Mouse (Mus musculus) heart, embryonic 10.5 days (tissue): ENCODE measurements around the gene Sh3d21. TPM values are rescaled to one million over a fixed set of nuclear protein-coding genes. Genes with fewer than 3 reads are reported as not detected.

Experiments
- DNase-seq: peaks from one replicate; pipeline ENCODE4 v3.0.0-alpha.2; 2017; ENCODE audit warnings: low spot score
- H3K27ac ChIP-seq: fragments of 300-500 bp; sonication (generic); 2 replicates; pipeline ENCODE4 v1.5.1; 2016; ENCODE audit warnings: mild to moderate bottlenecking
- H3K27me3 ChIP-seq: fragments of 300-500 bp; sonication (generic); 2 replicates; pipeline ENCODE4 v1.6.1; 2016; ENCODE audit warnings: mild to moderate bottlenecking; ENCODE audit not compliant: poor library complexity, insufficient read depth, severe bottlenecking
- H3K36me3 ChIP-seq: fragments of 300-500 bp; sonication (generic); 2 replicates; pipeline ENCODE4 v1.6.1; 2016; ENCODE audit warnings: mild to moderate bottlenecking, moderate library complexity
- H3K4me1 ChIP-seq: fragments of 300-500 bp; sonication (generic); 2 replicates; pipeline ENCODE4 v1.6.1; 2016; ENCODE audit warnings: mild to moderate bottlenecking
- H3K4me3 ChIP-seq: fragments of 300-500 bp; sonication (generic); 2 replicates; pipeline ENCODE4 v1.5.1; 2016; ENCODE audit warnings: mild to moderate bottlenecking, moderate library complexity
- H3K9me3 ChIP-seq: fragments of 300-500 bp; sonication (generic); 2 replicates; pipeline ENCODE4 v1.6.1; 2016; ENCODE audit warnings: mild to moderate bottlenecking, moderate library complexity
- WGBS: fragments of 180-500 bp; shearing (Covaris S2); methylation state at CpG from one replicate; pipeline ENCODE4 v1.1.7; 2016; 5-methylcytosine and 5-hydroxymethylcytosine counted together
- polyA plus RNA-seq: library from polyadenylated mRNA; unstranded; fragments of >200 nt; fragmentation: Nextera tagmentation; extraction: Ambion mirVana; gene quantifications from 2 replicates; pipeline ENCODE4 v1.2.1, GENCODE M21; 2016

Sh3d21 gene
- polyA plus RNA-seq, 1 experiment from 2014 or later, result 3.1 TPM

GRCm38 (mm10) chr4:126131290-126132121 is 31.8 kb downstream of the Sh3d21 start:
- Histone ChIP-seq H3K36me3 (peaks cover 79% of the 10 kb centered on the region), H3K9me3 (no peaks in the 10 kb centered on the region), H3K27me3 (no peaks in the 10 kb centered on the region), H3K4me3 (no peak overlapping the region), H3K4me1 (peaks cover 38% of the 10 kb centered on the region), H3K27ac (peak overlapping the region; percentile 63)
- 65% methylated on average over 10 of the region's 10 CpGs for WGBS
- DNase-seq, result no peak

GRCm38 (mm10) chr4:126130502-126130901 is 32.8 kb downstream of the Sh3d21 start:
- WGBS, result 58% methylated on average over 11 of the region's 11 CpGs

GRCm38 (mm10) chr4:126123309-126124040 is 39.8 kb downstream of the Sh3d21 start:
- WGBS, result 86% methylated on average over 10 of the region's 10 CpGs
- Histone ChIP-seq H3K9me3 (no peaks in the 10 kb centered on the region), H3K27me3 (no peaks in the 10 kb centered on the region), H3K4me3 (no peak overlapping the region), H3K36me3 (peaks cover 63% of the 10 kb centered on the region), H3K27ac (no peak overlapping the region), H3K4me1 (no peaks in the 10 kb centered on the region)
- no peak for DNase-seq

More at GRCm38 (mm10) chr4:126130502-126130901, 32.8 kb downstream of the Sh3d21 start:
- H3K4me3 ChIP-seq, result no peak overlapping the region
- H3K27ac ChIP-seq, result peak overlapping the region; percentile 56
- H3K27me3 ChIP-seq, result no peaks in the 10 kb centered on the region
- H3K36me3 ChIP-seq, result peaks cover 79% of the 10 kb centered on the region
- DNase-seq, result no peak
- no peaks in the 10 kb centered on the region for H3K9me3 ChIP-seq
- H3K4me1 ChIP-seq, result peaks cover 38% of the 10 kb centered on the region

GRCm38 (mm10) chr4:126120506-126120905 is 42.8 kb downstream of the Sh3d21 start:
- Histone ChIP-seq H3K27ac (no peak overlapping the region), H3K4me1 (peaks cover 7% of the 10 kb centered on the region; the same call in 1 of the 2 replicates), H3K9me3 (no peaks in the 10 kb centered on the region), H3K36me3 (peaks cover 39% of the 10 kb centered on the region), H3K4me3 (no peak overlapping the region), H3K27me3 (no peaks in the 10 kb centered on the region)
- no peak for DNase-seq
- 96% methylated on average over 2 of the region's 2 CpGs for WGBS

GRCm38 (mm10) chr4:126120052-126120451 is 43.2 kb downstream of the Sh3d21 start:
- Histone ChIP-seq H3K27me3 (no peaks in the 10 kb centered on the region), H3K9me3 (no peaks in the 10 kb centered on the region), H3K36me3 (peaks cover 34% of the 10 kb centered on the region), H3K27ac (no peak overlapping the region), H3K4me1 (peaks cover 9% of the 10 kb centered on the region; the same call in 1 of the 2 replicates), H3K4me3 (no peak overlapping the region)
- whole genome bisulfite sequencing, result 91% methylated on average over 5 of the region's 5 CpGs
- DNase-seq, result no peak

GRCm38 (mm10) chr4:126119051-126119450 is 44.2 kb downstream of the Sh3d21 start:
- no peaks in the 10 kb centered on the region for H3K27me3 ChIP-seq
- H3K4me1 ChIP-seq, result peaks cover 11% of the 10 kb centered on the region; the same call in 1 of the 2 replicates
- H3K27ac ChIP-seq, result no peak overlapping the region
- WGBS, result 86% methylated on average over 1 of the region's 1 CpGs
- DNase-seq, result no peak
- H3K9me3 ChIP-seq, result no peaks in the 10 kb centered on the region
- no peak overlapping the region for H3K4me3 ChIP-seq
- peaks cover 25% of the 10 kb centered on the region for H3K36me3 ChIP-seq

- DNase-seq, result no peak
- Histone ChIP-seq H3K9me3 (no peaks in the 10 kb centered on the region), H3K27me3 (no peaks in the 10 kb centered on the region), H3K4me1 (peaks cover 15% of the 10 kb centered on the region), H3K36me3 (peaks cover 21% of the 10 kb centered on the region), H3K4me3 (no peak overlapping the region), H3K27ac (no peak overlapping the region)
- WGBS, result 91% methylated on average over 4 of the region's 4 CpGs
These were observed 44.6 kb downstream of the Sh3d21 start for GRCm38 (mm10) chr4:126118651-126119050.

- Histone ChIP-seq H3K27me3 (no peaks in the 10 kb centered on the region), H3K36me3 (peaks cover 20% of the 10 kb centered on the region), H3K4me1 (peaks cover 25% of the 10 kb centered on the region), H3K4me3 (no peak overlapping the region), H3K9me3 (no peaks in the 10 kb centered on the region), H3K27ac (no peak overlapping the region)
- WGBS, result 83% methylated on average over 8 of the region's 8 CpGs
- no peak for DNase-seq
These were observed 46.2 kb downstream of the Sh3d21 start for GRCm38 (mm10) chr4:126117116-126117515.

- Histone ChIP-seq H3K27ac (no peak overlapping the region), H3K4me1 (peaks cover 36% of the 10 kb centered on the region), H3K36me3 (peaks cover 11% of the 10 kb centered on the region), H3K9me3 (no peaks in the 10 kb centered on the region), H3K4me3 (no peak overlapping the region), H3K27me3 (no peaks in the 10 kb centered on the region)
- WGBS, result 73% methylated on average over 6 of the region's 6 CpGs
- DNase-seq, result no peak
These were observed 47.3 kb downstream of the Sh3d21 start for GRCm38 (mm10) chr4:126115871-126116521.

- no peak for DNase-seq
- Histone ChIP-seq H3K4me3 (no peak overlapping the region), H3K27ac (no peak overlapping the region), H3K4me1 (peaks cover 42% of the 10 kb centered on the region), H3K27me3 (no peaks in the 10 kb centered on the region), H3K9me3 (no peaks in the 10 kb centered on the region), H3K36me3 (peaks cover 6% of the 10 kb centered on the region; the same call in 1 of the 2 replicates)
- WGBS, result 92% methylated on average over 9 of the region's 9 CpGs
These were observed 47.9 kb downstream of the Sh3d21 start for GRCm38 (mm10) chr4:126115411-126115810.

GRCm38 (mm10) chr4:126113943-126114342 is 49.3 kb downstream of the Sh3d21 start:
- peaks cover 6% of the 10 kb centered on the region; the same call in 1 of the 2 replicates for H3K36me3 ChIP-seq
- H3K4me1 ChIP-seq, result peaks cover 57% of the 10 kb centered on the region
- 12% methylated on average over 6 of the region's 6 CpGs for WGBS

GRCm38 (mm10) chr4:126113243-126113642 is 50.0 kb downstream of the Sh3d21 start:
- no peak overlapping the region for H3K4me3 ChIP-seq
- no peaks in the 10 kb centered on the region for H3K27me3 ChIP-seq
- H3K4me1 ChIP-seq, result peaks cover 64% of the 10 kb centered on the region
- no peaks in the 10 kb centered on the region for H3K9me3 ChIP-seq
- no peak for DNase-seq
- 73% methylated on average over 4 of the region's 4 CpGs for WGBS
- H3K36me3 ChIP-seq, result peaks cover 6% of the 10 kb centered on the region; the same call in 1 of the 2 replicates
- H3K27ac ChIP-seq, result no peak overlapping the region

More at GRCm38 (mm10) chr4:126113943-126114342, 49.3 kb downstream of the Sh3d21 start:
- no peaks in the 10 kb centered on the region for H3K9me3 ChIP-seq
- H3K27me3 ChIP-seq, result no peaks in the 10 kb centered on the region
- DNase-seq, result no peak
- H3K27ac ChIP-seq, result no peak overlapping the region; the same call in 1 of the 2 replicates
- H3K4me3 ChIP-seq, result no peak overlapping the region
